In the genomic region with DNA sequence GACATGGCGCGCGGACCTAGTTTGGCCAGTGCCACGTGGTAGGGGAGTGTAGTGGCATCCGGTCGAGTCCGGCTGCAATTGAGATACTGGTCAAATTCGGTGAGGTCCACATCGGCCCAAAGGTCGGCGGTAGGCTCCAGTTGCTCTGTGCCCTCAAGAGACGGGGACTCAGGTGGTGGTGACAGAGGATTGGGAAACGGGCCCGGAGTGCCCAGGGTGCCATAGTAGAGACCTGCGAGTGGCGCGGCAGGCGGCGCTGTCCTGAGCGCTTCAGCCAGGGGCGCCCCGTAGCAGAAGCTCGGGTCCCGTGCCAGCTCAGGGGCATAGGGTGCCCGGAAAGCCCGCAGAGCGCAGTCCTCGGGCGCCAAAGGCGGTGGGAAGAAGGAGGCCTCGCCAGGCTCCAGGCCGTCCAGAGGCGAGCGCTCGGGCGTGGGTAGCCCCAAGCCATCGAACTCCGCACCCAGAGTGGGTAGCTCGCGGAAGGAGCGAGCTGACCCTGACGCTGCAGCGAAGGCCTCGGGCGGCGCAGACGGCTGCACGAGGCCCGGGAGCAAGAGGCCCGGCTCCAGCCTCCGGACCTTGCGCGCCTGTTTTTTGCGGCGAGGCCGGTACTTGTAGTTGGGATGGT, we compare ENCODE assay signal across 8 mouse cellular contexts. TPM values are rescaled to one million over a fixed set of nuclear protein-coding genes. Genes with fewer than 3 reads are reported as not detected.
A peak's percentile ranks its signal among the peaks of the same experiment; 100 is the strongest.
DNase-seq lines count a peak whose midpoint lies in the region; ATAC-seq and TF ChIP-seq lines count a peak whose summit lies in the region.

No protein-coding gene starts in this region.

- H3K27ac ChIP-seq in heart, embryonic 15.5 days = peak overlapping the region; percentile 68
- H3K27ac ChIP-seq in limb, embryonic 14.5 days (replicated peaks; ENCODE audit: low read depth, low read length) = no peak overlapping the region
- no peak overlapping the region for H3K27ac ChIP-seq in neural tube, embryonic 11.5 days (ENCODE audit: low read depth, low read length)

- peaks cover 70% of the 10 kb centered on the region for H3K27me3 ChIP-seq in heart, embryonic 15.5 days
- H3K27me3 ChIP-seq in limb, embryonic 14.5 days (ENCODE audit: control insufficient read depth, insufficient read depth, low read length) = peaks cover 44% of the 10 kb centered on the region
- peaks cover 48% of the 10 kb centered on the region for H3K27me3 ChIP-seq in neural tube, embryonic 11.5 days (ENCODE audit: control insufficient read depth, insufficient read depth, low read length)

- DNase-seq in ovary, postnatal 36 days (ENCODE audit: low spot score) = peak; percentile 63
- no peak for DNase-seq in ovary, adult 18-20 months (ENCODE audit: low spot score)
- no peak for DNase-seq in limb, embryonic 14.5 days (ENCODE audit: low spot score)
- no peak for DNase-seq in neural tube, embryonic 11.5 days (ENCODE audit: low spot score)
- DNase-seq in right cerebral cortex, adult 2 months (ENCODE audit: low spot score in 2 of 2) = no peak
- DNase-seq in gastrocnemius, adult 8-10 months (ENCODE audit: low spot score in 2 of 2) = no peak
- DNase-seq in urinary bladder, adult 2 months (ENCODE audit: low spot score) = no peak

- H3K9ac ChIP-seq in heart, embryonic 15.5 days = peak overlapping the region; percentile 53
- H3K9ac ChIP-seq in limb, embryonic 14.5 days (ENCODE audit: low read depth, low read length, severe bottlenecking) = peak overlapping the region; percentile 45
- peak overlapping the region; percentile 29 for H3K9ac ChIP-seq in neural tube, embryonic 11.5 days (ENCODE audit: low read length)

- 0 out of 2 replicates have a peak, but pooled peaks have one; percentile 9 for ATAC-seq in heart, embryonic 15.5 days (replicated peaks; ENCODE audit: insufficient number of reproducible peaks, insufficient read depth, low FRiP score, low read depth)
- ATAC-seq in limb, embryonic 14.5 days (ENCODE audit: low FRiP score, low read depth) = peak; percentile 41; the same call in 1 of the 2 replicates
- ATAC-seq in neural tube, embryonic 11.5 days (ENCODE audit: insufficient read depth, low FRiP score, low TSS enrichment) = no peak

- 3% methylated on average over 56 of the region's 56 CpGs for WGBS in heart, embryonic 15.5 days
- 3% methylated on average over 44 of the region's 56 CpGs for WGBS in limb, embryonic 14.5 days
- WGBS in neural tube, embryonic 11.5 days = 2% methylated on average over 56 of the region's 56 CpGs

- TF ChIP-seq POLR2A in limb, embryonic 14.5 days (IDR thresholded peaks at IDR 0.05; ENCODE audit: borderline replicate concordance, extremely low read depth, insufficient read depth, insufficient read length) = no peak

- no peaks in the 10 kb centered on the region for H3K36me3 ChIP-seq in heart, embryonic 15.5 days
- no peaks in the 10 kb centered on the region for H3K36me3 ChIP-seq in limb, embryonic 14.5 days (ENCODE audit: control insufficient read depth, insufficient read depth, low read length)
- H3K36me3 ChIP-seq in neural tube, embryonic 11.5 days (ENCODE audit: control insufficient read depth, insufficient read depth, low read length) = no peaks in the 10 kb centered on the region

- peaks cover 23% of the 10 kb centered on the region for H3K4me1 ChIP-seq in heart, embryonic 15.5 days (replicated peaks)
- peaks cover 9% of the 10 kb centered on the region for H3K4me1 ChIP-seq in limb, embryonic 14.5 days (ENCODE audit: control insufficient read depth, insufficient read depth, low read length)
- peaks cover 11% of the 10 kb centered on the region; the same call in 1 of the 2 replicates for H3K4me1 ChIP-seq in neural tube, embryonic 11.5 days (ENCODE audit: control insufficient read depth, insufficient read depth, low read length)

- peak overlapping the region; percentile 56 for H3K4me3 ChIP-seq in heart, embryonic 15.5 days
- H3K4me3 ChIP-seq in limb, embryonic 14.5 days (replicated peaks; ENCODE audit: low read length) = peak overlapping the region; percentile 46
- H3K4me3 ChIP-seq in neural tube, embryonic 11.5 days (ENCODE audit: low read depth, low read length) = peak overlapping the region; percentile 36

- H3K4me2 ChIP-seq in heart, embryonic 15.5 days = peak overlapping the region; percentile 78
- peak overlapping the region; percentile 78 for H3K4me2 ChIP-seq in limb, embryonic 14.5 days (replicated peaks; ENCODE audit: low read depth, low read length, severe bottlenecking)
- peak overlapping the region; percentile 45 for H3K4me2 ChIP-seq in neural tube, embryonic 11.5 days (ENCODE audit: low read depth)

- no peaks in the 10 kb centered on the region for H3K9me3 ChIP-seq in heart, embryonic 15.5 days (replicated peaks)
- no peaks in the 10 kb centered on the region for H3K9me3 ChIP-seq in limb, embryonic 14.5 days (ENCODE audit: control insufficient read depth, low read length)
- no peaks in the 10 kb centered on the region for H3K9me3 ChIP-seq in neural tube, embryonic 11.5 days (ENCODE audit: control insufficient read depth, low read length)

RNA-seq across cellular contexts. Expression of a gene that starts 1.0 kb away (rescaled TPM):
- 41.9 and 47.2 TPM in 2 replicates for polyA plus RNA-seq in heart, embryonic 15.5 days (2015; fragmentation: Nextera tagmentation; extraction: Ambion mirVana)
- 49.8 and 66.4 TPM in 2 replicates for polyA plus RNA-seq in limb, embryonic 14.5 days (2012; rRNA removed)
- 36.2 and 37.8 TPM in 2 replicates for polyA plus RNA-seq in limb, embryonic 14.5 days (2014; fragmentation: Nextera tagmentation; extraction: Ambion mirVana)
- 17.6 and 18.1 TPM in 2 replicates for polyA plus RNA-seq in neural tube, embryonic 11.5 days (2014; fragmentation: Nextera tagmentation; extraction: Ambion mirVana)
- 10 to 100 TPM in 2 of 4 experiments, 1 to 10 TPM in 2; 3.9 to 13.4 (median 7.1) TPM for total RNA-seq in gastrocnemius, adult 8-10 months (2022)
- polyA plus RNA-seq in urinary bladder, adult 2 months (2012; rRNA removed) = 20.0 and 27.2 TPM in 2 replicates

RNA-seq across cellular contexts. Expression of a gene that starts 9.7 kb away (rescaled TPM):
- polyA plus RNA-seq in heart, embryonic 15.5 days (2015; fragmentation: Nextera tagmentation; extraction: Ambion mirVana) = 13.5 and 19.2 TPM in 2 replicates
- 53.8 and 57.1 TPM in 2 replicates for polyA plus RNA-seq in limb, embryonic 14.5 days (2012; rRNA removed)
- polyA plus RNA-seq in limb, embryonic 14.5 days (2014; fragmentation: Nextera tagmentation; extraction: Ambion mirVana) = 27.1 and 32.9 TPM in 2 replicates
- polyA plus RNA-seq in neural tube, embryonic 11.5 days (2014; fragmentation: Nextera tagmentation; extraction: Ambion mirVana) = 20.9 and 26.6 TPM in 2 replicates
- total RNA-seq in gastrocnemius, adult 8-10 months (2022) = 1 to 10 TPM; 6.7 to 8.4 (median 7.3) TPM
- 27.8 and 38.0 TPM in 2 replicates for polyA plus RNA-seq in urinary bladder, adult 2 months (2012; rRNA removed)

RNA-seq across cellular contexts. Expression of a gene that starts 13.6 kb away (rescaled TPM):
- polyA plus RNA-seq in heart, embryonic 15.5 days (2015; fragmentation: Nextera tagmentation; extraction: Ambion mirVana) = not detected in 2 replicates
- 0.23 and 0.63 TPM in 2 replicates for polyA plus RNA-seq in limb, embryonic 14.5 days (2012; rRNA removed)
- polyA plus RNA-seq in limb, embryonic 14.5 days (2014; fragmentation: Nextera tagmentation; extraction: Ambion mirVana) = 0.37 and 0.52 TPM in 2 replicates
- not detected in 2 replicates for polyA plus RNA-seq in neural tube, embryonic 11.5 days (2014; fragmentation: Nextera tagmentation; extraction: Ambion mirVana)
- total RNA-seq in gastrocnemius, adult 8-10 months (2022) = not detected
- 0.11 TPM in 1 of 2 replicates, not detected in the other for polyA plus RNA-seq in urinary bladder, adult 2 months (2012; rRNA removed)

RNA-seq across cellular contexts. Expression of a gene that starts 23.4 kb away (rescaled TPM):
- polyA plus RNA-seq in heart, embryonic 15.5 days (2015; fragmentation: Nextera tagmentation; extraction: Ambion mirVana) = 30.9 and 45.3 TPM in 2 replicates
- polyA plus RNA-seq in limb, embryonic 14.5 days (2012; rRNA removed) = 124 and 151 TPM in 2 replicates
- polyA plus RNA-seq in limb, embryonic 14.5 days (2014; fragmentation: Nextera tagmentation; extraction: Ambion mirVana) = 92.8 and 99.6 TPM in 2 replicates
- 66.6 and 68.9 TPM in 2 replicates for polyA plus RNA-seq in neural tube, embryonic 11.5 days (2014; fragmentation: Nextera tagmentation; extraction: Ambion mirVana)
- 1 to 10 TPM; 1.5 to 5.2 (median 3.6) TPM for total RNA-seq in gastrocnemius, adult 8-10 months (2022)
- polyA plus RNA-seq in urinary bladder, adult 2 months (2012; rRNA removed) = 40.4 and 51.8 TPM in 2 replicates

RNA-seq across cellular contexts. Expression of a gene that starts 27.8 kb away (rescaled TPM):
- polyA plus RNA-seq in heart, embryonic 15.5 days (2015; fragmentation: Nextera tagmentation; extraction: Ambion mirVana) = not detected in 2 replicates
- not detected in 2 replicates for polyA plus RNA-seq in limb, embryonic 14.5 days (2012; rRNA removed)
- not detected in 2 replicates for polyA plus RNA-seq in limb, embryonic 14.5 days (2014; fragmentation: Nextera tagmentation; extraction: Ambion mirVana)
- not detected in 2 replicates for polyA plus RNA-seq in neural tube, embryonic 11.5 days (2014; fragmentation: Nextera tagmentation; extraction: Ambion mirVana)
- total RNA-seq in gastrocnemius, adult 8-10 months (2022) = not detected
- polyA plus RNA-seq in urinary bladder, adult 2 months (2012; rRNA removed) = not detected in 2 replicates
